Mouse (Mus musculus) right cerebral cortex, postnatal 14 days (tissue): ENCODE measurements around the gene Glyat.

Source experiments
- DNase-seq: peaks from one replicate; pipeline ENCODE4 v3.0.0; 2022

Glyat gene

DNA sequence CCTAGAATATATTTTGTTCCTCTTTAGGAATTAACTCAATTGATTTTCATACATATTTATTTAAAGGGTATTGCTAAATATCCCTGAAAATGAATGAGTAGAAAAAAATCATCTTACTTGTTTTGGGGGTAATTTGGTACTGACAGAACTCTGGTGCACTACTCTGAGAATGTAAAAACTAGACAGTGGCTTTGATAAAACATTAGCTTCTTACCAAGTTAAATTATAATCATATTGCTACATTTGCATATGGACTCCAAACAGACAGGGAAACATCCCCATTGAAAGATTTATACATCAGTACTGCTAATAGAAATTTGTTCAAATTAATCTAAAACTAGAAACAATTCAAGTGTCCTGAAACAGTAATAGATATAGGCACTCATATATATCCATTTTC, 52.1 kb downstream of the Glyat start:
- DNase-seq: no peak

DNA sequence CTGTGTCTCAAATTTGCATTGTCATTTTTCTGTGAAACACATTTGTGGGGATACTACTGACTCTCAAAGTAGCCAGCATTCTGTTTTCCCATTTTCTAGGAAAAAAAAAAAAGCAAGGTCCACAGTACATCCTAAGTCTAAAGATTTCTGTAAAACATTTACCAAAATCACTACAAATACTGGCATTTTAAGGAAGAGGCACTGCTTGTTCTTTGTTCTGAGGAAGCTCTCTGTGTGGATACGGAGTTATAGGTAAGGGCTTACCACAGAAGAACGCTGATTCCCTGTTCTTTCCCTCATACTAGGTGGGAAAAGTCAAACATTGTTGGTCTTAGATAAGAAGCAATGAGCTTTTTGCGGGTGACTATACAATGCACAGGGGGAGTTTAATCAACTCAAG, 62.5 kb downstream of the Glyat start, which contains the start of gene Keg1:
TSS of gene Keg1 (plus strand) at position 197 of the 400 bp plus-strand sequence.
- DNase-seq: no peak

DNA sequence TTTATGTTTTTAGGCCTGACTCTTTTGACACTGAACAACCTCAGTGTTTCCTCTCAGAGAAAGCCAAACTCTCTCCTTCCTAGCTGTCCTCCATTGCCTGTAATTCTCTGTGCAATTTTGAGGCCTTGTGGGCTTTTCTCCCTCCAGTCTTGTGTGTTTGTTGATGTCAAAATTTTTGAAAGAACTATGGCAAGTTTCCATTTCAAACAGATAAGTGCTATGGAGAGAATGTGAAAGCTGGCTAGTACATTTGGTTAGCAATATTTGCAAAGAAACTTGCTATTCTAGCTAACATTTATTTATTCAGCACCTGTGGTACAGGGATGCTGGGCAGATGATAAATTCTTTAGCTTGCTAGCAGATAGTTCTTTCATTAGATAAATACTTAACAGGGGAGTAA, 63.1 kb downstream of the Glyat start:
- DNase-seq: no peak
